Mouse (Mus musculus) hindlimb bud, embryonic 11.5 days (tissue): ENCODE results near the gene Dync2li1.

ENCODE experiments used
- DNase-seq: peaks from one replicate; pipeline ENCODE4 v3.0.0-alpha.2; 2012; ENCODE audit warnings: low read depth, low spot score; ENCODE audit errors: extremely low spot score

Dync2li1 gene

DNA sequence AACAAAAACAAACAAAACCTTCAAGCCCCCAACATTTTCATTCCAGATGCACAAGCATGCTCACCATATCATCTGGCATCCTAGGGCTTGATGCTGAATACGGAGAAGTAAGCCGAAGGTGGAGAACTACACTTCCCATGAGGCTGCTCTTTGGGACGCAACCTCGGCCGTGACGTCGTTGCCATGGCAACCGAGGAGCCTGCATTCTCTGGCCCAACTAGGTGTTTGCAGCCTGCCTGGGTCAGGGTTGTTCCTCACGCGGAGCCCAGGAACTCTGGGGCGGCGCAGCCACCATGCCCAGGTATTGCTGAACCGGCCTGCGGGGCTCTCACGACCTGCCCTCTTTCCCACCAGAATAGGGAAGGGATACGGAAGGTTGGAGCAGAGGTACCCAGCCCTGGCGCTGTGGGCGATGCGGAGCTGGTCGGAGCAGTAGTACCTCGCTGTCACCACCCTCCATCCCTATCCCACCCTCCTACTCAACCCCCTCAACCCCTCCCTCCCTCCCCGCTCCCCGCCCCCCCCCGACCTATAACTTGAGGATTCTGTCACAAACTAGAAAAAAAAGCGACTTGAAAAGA lies at the start of gene Dync2li1:
TSS of gene Dync2li1 (plus strand) at position 221 of the 581 bp plus-strand sequence.
- DNase-seq, result peak; percentile 94

DNA sequence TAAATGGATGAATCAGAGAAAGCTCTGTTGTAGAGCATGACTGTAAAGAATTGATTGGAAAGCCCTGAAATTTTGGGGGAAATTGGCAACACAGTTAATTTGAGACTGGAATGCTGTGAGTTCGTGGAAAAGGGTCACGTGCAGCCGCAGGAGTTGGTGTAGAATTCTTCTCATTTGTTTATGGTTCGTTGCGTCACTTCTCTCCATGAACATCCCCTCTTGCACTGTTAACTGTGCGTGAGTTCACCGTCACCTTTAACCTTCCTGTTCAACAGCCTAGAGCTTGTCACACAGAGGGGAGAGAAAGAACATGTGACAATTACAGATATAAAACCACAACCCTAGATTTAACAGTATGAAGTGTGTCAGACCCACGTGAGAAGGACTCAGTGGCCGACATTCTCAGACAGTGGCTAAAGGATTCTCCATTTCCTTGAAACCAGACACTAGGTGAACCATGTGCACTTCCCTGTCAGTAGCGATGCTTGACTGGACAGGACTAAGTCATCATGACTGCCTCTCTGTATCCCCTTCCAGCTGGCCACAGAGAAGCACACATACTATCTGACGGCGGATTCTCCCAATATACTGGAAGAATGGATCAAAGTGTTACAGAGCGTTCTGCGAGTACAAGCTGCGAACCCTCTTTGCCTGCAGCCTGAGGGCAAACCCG lies 49.5 kb upstream of the Dync2li1 start:
- no peak for DNase-seq

DNA sequence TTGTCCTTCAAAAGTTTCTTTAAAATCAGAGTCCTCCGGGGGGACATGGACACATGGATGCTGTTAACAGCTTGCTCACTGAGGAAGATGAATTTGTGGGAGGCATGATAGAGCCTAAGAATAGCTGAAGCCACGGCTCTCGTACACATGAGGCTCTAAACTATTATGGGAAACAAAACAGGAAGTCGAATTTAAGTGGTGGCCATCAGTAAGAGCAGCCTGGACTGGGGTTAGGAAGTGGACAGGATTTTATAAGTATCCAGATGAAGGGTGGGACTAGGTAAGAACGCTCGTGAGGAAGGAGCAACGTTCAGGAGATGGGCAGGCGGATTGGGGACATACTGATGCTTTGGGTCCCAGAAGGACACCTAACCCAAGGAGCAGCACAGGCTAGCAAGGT lies 47.0 kb upstream of the Dync2li1 start:
- DNase-seq, result no peak

DNA sequence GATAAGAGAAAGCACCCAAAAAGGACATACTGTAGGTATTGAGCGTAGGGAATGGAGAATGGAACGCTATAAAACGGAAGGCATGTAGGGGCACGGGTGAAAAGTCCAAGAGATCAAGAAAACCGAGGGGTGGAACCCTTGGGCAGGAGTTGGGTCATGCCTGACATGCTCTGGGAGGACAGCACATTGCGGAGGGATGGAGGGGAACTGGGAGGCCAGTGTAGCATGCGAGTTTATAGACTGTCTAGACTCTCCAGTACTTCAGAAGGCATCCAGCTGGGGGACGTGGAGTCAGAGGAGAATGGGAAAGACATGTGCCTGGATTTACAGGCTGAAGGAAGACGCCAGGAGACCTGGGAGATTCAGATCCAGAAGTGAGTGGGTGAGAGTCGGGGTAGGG lies 46.5 kb upstream of the Dync2li1 start:
- DNase-seq, result no peak

DNA sequence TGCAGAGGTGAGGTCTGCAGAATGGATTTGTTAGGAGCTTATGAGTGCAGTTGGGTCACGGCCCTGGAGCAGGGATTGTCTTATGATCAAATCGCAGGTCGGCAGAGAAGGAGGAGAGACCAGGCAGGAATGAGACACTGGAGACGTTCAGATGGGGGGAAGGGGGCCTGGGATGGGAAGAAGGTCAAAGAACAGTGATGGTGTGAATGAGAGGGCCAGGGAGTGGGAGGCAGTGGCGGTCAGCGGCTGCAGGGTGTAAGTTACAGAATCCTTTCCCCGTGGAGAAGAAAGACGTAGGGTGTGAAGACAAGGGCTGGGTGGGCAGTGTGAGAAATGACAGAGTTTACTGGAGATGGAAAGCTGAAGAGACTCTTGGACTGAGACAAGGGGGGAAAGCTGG lies 45.5 kb upstream of the Dync2li1 start:
- DNase-seq, result no peak

DNA sequence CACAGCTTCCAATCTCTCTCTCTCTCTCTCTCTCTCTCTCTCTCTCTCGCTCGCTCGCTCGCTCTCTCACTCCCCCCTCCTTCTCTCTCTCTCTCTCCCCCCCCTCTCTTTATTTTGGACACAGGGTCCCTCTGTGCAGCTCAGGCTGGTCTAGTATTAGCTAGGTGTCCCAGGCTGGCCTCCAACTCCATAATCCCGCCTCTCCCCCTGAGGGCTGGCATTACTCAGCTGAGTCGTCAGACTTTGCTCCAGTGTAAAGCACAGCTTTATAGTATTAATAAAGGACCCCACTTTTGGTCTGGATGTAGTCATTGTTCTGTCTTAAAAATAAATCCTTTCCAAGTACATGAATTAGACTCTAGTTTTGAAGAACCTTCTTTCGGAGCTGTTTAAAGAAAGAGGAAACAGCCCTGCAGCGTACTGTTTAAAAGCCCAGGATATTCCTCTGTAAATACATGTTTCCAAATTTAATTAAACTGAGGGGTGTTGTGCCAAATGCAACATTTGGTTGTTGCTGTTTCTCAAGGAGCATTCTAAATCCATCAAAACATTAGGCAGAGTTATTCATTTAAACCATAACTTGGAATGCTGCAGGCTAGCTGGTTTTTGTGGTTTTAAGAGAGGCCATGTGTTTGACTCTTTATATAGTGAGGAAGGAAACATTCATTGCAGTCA lies 44.4 kb upstream of the Dync2li1 start:
- no peak for DNase-seq

DNA sequence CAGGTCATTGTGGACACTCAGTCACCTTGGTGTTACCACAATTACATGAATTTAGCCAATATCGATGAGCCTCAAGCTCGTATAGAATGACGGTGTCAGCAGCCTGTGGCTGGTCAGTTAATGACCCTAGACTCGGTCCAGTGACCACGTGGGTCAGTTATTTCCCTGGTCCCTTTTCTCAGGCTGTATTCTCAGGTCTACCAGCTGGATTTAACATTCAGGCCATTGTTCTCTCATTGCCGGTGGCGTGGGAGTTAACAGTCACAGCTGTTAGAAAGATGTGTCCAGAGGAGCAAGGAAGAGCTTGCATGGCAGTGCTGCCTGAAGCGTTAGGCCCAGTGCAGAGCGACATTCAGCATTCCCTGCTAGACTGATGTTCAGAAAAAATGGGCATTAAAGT lies 42.2 kb upstream of the Dync2li1 start:
- no peak for DNase-seq

DNA sequence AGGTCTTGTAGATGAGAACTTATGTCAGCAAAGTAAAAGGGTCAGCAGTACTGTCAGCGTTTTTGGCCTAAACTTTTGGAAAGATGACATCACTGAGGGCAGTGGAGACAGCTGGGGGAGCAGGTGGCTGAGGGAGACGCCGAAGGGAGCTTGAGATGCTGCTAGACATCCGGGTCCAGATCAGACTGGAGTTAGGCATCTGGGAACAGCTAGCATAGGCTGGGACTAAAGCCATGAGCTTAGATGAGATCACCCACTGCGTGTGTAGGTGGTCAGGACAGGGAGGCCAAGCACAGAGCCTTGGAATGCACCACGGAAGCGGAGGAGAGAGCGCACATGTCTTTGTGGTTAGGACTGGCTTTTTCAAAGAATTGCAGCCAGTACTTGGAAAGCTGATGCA lies 41.2 kb upstream of the Dync2li1 start:
- no peak for DNase-seq

DNA sequence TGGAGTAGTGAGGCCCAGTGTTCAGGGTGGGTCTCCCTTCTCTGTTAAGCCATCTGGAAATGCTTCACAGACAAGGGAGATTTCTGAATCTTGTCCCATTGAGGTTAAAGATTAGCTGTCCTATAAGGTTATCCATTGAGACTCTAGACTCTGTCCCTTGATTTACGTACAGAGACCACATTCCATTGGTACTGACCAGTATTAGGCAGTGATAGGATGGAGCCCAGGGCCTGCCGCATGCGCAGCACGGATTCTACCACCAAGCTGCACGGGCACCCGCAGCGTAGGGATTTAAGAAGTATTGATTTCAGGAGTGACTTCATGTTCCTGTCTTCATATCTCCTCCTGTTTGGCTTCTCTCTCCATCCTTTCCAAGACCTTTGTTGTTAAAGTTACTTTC lies 36.2 kb upstream of the Dync2li1 start:
- no peak for DNase-seq

DNA sequence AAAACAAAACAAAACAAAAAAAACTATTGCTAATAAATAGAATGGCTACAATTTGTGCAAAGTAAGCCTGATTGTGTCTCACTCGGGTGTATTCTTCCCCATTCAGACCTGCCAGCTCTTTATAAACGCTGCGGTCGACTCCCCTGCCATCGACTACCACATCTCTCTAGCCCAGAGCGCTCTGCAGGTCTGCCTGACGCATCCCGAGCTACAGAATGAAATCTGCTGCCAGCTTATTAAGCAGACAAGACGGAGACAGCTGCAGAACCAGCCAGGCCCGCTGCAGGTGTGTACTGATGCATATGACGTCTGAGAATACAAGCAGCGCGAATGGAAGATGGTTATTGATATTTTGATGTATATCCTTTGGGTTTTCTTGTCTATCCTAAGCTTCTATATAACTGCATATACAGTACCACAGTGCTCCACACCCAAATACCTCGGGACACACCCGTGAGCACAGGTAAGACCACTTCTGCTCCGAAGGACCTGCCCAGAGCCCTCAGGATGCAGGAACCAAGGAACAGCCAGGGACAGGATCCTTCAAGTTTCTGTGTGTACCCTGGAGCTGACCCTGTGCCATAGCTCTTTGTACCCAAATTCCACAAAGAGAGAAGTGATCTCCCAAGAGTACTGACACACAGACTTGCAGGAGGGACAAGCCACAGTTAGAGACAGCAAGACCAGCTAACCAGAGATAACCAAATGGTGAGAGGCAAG lies 34.7 kb upstream of the Dync2li1 start:
- DNase-seq, result no peak

DNA sequence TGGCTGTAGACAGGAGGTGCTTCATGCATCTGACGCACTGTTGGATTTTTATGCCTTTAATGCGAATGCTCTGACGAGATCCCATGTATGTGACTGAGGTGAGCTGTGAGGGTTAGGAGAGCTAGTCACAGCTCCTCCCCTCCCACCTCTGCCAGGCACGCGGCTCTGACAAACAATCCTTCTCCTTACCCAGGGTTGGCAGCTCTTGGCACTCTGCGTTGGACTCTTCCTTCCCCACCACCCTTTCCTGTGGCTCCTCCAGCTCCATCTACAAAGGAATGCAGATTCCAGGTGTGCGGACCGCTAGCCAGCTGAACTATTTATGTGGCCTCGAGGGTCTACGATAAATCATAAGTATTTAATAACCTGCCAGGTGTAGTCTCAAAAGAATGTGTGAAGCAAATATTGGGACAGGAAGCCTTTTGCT lies 30.3 kb upstream of the Dync2li1 start:
- peak; percentile 30 for DNase-seq

DNA sequence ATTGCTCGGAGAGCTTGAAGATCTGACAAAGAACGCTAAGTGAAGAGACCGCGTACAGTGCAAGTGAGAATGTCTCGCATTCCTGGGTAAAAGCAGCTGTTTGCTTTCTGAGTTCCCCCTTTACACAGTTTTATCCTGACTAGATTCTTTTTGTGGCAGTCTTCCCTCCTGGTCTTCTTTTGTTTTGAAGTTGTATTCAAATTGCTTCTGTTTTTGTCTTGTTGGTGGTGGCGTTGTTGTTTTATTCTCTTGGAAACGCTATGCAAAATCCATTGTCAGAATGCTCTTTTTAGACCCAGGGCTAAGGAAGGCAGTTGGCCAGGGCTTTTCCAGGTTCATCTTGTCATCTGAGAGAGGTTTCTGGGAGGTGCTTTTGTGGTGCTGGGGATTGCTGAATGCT lies 29.8 kb upstream of the Dync2li1 start:
- DNase-seq, result no peak

DNA sequence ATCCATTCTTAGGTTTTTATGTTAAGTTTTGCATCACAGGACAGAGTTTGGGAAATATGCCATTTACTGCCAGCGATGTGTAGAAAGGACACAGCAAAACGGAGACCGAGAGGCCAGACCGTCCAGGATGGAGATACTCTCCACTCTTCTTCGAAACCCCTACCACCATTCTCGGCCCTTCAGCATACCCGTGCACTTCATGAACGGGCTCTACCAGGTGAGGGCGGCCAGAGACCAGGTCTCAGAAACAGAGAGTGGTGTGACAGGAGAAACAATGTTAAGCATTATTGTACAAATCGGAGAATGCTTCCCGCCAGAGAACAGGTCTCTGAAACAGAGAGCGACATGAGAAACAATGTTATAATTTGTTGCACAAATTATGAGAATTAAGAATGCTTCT lies 28.4 kb upstream of the Dync2li1 start:
- DNase-seq, result no peak

DNA sequence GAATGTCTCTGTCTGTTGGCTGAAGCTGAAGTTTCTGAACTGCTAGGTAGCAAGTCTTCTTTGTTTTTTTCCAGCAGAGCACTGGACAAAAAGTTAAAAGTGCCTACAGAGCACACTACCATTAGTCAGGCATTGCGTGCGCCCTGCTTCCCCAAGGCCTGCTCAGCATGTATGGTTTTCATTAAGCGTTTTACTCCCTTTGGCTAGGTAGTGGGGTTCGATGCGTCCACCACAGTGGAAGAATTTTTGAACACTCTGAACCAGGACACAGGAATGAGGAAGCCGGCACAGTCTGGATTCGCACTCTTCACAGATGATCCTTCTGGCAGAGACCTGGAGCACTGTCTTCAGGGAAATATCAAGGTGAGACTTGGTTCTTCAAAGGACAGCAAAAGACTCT lies 27.4 kb upstream of the Dync2li1 start:
- DNase-seq, result no peak

DNA sequence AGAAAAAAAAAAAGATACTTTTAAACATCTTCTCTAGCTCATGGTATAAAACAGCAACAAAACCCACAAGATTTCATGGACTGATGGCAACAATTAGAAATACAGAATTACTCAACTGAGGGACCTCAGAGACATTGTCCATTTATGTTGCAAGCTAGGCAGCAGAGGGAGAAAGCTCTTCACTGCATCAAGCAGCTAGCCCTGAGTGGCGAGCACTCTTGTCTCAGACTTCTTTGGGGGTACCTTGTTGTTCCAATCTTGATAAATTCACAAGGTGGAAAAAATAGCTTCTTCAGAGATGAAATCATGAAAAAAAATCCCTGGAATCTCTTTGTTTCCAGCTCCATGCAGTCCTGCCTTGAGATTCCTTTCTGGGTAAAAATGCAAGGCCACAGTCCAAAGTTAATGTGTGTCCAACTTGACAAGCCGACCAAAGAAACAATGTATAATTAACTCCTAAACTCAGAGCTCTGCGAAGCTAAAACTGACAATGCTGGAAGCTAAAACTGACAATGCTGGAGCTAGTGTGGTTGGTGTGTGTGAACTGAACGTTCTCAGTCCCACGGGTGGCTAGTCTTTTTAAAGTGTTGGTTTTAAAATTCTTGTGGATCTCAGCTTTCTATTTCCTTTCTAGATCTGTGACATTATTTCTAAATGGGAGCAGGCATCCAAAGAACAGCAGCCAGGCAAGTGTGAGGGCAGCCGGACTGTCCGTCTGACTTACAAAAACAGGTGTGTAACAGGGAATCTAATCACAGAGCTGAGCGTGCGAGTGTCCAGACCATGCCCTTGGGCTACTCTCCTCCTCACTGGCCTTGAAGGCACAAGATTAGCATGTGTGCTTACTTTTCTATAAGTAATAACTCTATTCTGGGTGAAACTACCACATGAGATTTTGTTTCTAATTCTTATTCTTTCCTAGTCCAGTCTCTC lies 26.0 kb upstream of the Dync2li1 start:
- no peak for DNase-seq

DNA sequence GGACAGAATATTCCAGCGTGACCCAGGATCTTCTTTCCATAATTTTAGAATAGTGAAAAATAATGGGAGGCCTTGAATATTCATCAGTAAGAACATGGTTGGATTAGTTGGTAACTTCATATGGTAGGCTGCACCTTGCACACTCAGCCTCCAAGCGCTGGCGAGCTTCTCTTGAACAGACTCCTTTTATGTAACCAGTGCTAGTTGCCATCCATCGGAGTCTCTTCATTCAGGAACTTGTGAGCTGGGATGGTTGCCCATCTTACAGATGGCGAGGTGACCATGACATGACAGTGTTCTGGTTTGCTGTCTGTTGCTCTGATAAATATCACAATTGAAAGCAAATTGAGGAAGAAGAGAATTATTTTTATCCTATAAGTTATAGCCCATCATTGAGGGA lies 24.5 kb upstream of the Dync2li1 start:
- DNase-seq, result no peak

DNA sequence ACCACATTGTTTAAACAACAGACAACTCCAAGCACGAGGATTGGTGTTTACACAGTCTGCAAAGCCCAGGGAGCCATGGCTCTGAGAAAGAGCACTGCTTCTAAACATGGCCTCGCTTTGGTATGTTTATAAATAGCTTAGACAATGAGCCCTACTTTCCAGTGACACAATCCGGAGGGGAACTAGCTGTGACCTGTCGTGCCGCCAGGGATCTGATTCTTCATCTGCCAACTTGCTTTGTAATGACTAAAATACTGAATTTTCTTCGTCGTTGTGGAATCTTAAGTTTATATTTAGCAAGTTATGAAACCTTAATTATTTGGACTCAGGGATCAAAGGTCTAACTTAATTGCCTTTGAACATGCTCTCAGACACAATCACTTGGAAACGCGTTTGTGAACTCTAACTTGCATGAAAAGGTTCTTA lies 23.1 kb upstream of the Dync2li1 start:
- no peak for DNase-seq

DNA sequence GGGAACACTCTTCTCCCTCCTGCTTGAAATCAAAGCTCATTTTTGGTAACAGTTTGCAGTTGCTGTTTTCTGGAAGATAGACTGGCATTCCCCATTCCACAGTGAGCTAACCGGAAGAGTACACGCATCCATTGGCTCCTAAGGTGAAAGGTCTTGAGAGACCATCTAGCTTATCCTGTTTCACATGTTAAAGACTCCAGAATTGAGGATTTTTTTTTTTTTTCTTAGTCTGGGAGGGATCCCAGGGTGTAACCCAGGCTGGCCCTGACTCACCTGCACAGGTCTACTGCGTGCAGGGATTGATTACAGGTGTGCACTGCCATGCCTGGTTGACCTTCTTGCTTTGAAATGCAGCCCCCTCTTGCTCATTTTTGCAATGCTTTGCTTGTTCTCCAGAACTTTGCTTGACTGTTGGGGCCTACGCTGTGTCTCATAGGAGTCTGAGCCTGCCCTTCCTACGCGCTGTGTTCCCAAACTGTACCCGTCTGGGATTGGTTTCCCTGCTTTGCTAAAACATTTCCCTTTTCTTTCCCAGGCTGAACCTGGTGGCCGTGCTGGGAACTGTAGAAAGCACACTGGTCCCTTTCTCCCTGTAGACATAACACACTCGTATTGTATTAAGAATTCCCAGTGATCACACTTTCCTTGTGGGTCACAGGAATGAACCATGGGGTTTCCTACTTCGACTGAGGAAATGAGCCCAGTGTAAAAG lies 22.4 kb upstream of the Dync2li1 start:
- DNase-seq, result no peak

DNA sequence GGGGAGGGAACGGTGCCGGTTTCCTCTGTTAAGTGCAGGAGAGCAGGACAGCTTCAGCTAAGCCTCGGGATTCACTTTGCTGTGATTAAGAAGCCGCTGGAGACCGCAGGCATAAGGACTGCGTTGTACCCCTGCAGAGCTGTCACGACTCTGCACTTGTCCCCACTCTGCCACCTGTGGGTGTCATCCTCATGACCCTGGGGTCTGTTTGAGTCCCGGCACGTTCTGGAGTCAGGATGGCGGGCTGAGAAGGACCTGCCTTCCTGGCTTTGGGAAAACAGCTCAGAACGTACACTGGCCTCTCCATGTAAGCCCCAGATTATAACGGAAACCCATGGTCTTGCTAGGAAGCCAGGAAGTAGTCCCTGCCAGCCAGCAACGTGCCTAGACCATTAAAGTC lies 19.3 kb upstream of the Dync2li1 start:
- no peak for DNase-seq

DNA sequence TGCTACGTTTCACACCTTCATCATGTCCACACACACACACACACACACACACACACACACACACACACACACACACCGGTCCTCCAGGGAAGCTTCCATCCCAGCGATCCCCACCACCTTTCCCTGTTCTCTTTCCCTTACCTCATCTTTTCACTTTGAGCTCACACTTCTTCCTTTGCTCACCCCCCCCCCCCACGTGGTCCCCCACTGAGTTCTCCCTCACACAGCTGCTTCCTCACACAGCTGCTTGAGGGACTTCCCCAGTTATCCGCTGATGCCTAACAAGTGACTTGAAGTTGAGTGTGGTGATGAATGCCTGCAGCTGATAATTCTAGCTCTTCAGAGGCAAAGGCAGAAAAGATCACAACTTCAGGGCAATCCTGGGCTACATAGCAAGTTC lies 18.7 kb upstream of the Dync2li1 start:
- no peak for DNase-seq
